Mouse (Mus musculus) olfactory bulb, adult 2 months (tissue): ENCODE measurements around the gene Auh.

ENCODE experiments used
- CTCF ChIP-seq: fragments of 200-500 bp; IDR thresholded peaks from 2 replicates; pipeline ENCODE4 v1.5.1; 2012; ENCODE audit warnings: low read depth, mild to moderate bottlenecking, low read length, moderate library complexity; ENCODE audit not compliant: insufficient read depth
- POLR2A ChIP-seq: fragments of 200-500 bp; IDR thresholded peaks from 2 replicates; pipeline ENCODE4 v1.6.1; 2012; ENCODE audit warnings: mild to moderate bottlenecking, low read depth, low read length, moderate library complexity; ENCODE audit not compliant: insufficient read depth

DNA sequence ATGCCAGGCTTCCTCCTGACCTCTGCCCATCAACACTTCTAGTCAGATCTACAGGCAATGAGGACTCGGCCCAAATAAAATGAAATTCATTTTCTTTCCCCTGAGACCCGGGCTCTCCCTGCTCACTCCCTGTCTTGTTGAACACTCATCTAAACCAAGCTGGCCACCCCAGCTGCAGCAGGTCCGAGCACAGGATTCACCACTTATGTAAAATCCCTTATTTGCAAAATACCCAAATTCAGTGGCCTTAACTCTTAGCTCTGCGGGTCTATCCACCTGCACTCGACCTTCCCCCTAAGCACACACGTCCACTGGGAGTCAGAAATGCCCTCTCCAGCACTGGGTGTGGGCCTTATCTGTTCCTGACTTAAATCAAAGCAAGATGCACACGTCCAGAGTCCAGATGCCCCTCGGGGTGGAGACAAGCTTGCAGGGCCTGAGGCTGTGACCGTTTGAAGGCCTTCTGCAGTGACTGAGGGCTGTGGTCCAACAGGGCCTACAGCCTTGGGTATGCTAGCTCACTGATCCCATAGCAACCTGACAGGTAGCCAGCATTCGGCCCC lies 9.6 kb downstream of the Auh start:
- TF ChIP-seq CTCF = no peak
- no peak for TF ChIP-seq POLR2A
